Mouse (Mus musculus): ENCODE measurements around the gene Cmc1. TPM values are rescaled to one million over a fixed set of nuclear protein-coding genes. Genes with fewer than 3 reads are reported as not detected.
A peak's percentile ranks its signal among the peaks of the same experiment; 100 is the strongest.

Gene Cmc1
- polyA plus RNA-seq, 1 experiment from 2014 or later, result 44.2 TPM

DNA sequence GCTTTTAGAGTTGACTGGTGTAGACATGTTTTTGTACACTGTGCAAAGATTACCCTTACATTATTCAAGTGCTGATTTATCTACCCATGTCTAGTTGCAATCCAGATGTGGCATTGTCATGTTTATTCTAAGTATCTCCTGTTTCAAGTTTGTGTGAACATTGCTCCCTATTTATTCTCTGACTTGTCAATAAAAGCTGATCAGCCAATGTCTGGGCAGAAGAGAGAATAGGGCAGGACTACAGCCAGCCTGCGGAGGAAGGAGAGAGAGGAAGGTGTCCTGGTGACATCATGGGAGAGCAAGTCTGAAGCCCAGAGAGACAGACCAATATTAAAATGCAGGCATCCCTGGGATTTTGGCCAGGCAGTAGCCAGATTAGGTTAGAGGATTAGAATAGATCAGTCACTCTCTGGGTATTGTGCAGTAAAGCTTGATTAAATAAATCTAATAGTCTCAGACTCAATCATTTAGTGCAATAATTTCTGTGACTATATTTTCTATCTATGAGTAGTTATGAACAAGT is 104.9 kb downstream of the Cmc1 start:
- no peaks in the 10 kb centered on the region for H3K9me3 ChIP-seq
- ATAC-seq (ENCODE audit: low FRiP score), result no peak
- no peaks in the 10 kb centered on the region for H3K27me3 ChIP-seq
- peaks cover 11% of the 10 kb centered on the region for H3K36me3 ChIP-seq (replicated peaks)
- no peak overlapping the region for H3K4me3 ChIP-seq (replicated peaks)
- WGBS, result 58% methylated on average over 1 of the region's 1 CpGs
- no peak overlapping the region for H3K4me2 ChIP-seq
- H3K9ac ChIP-seq, result no peak overlapping the region
- peaks cover 18% of the 10 kb centered on the region for H3K4me1 ChIP-seq
- no peak overlapping the region for H3K27ac ChIP-seq

- no peaks in the 10 kb centered on the region for H3K9me3 ChIP-seq
- ATAC-seq (ENCODE audit: low FRiP score), result no peak
- H3K4me2 ChIP-seq, result no peak overlapping the region
- no peaks in the 10 kb centered on the region for H3K27me3 ChIP-seq
- peaks cover 7% of the 10 kb centered on the region for H3K36me3 ChIP-seq (replicated peaks)
- H3K4me3 ChIP-seq (replicated peaks), result no peak overlapping the region
- H3K4me1 ChIP-seq, result peaks cover 18% of the 10 kb centered on the region
- no peak overlapping the region for H3K27ac ChIP-seq
- no peak overlapping the region for H3K9ac ChIP-seq
- 95% methylated on average over 3 of the region's 3 CpGs for WGBS
Observed at GRCm38 (mm10) chr9:118043581-118043980, 106.4 kb downstream of the Cmc1 start.

DNA sequence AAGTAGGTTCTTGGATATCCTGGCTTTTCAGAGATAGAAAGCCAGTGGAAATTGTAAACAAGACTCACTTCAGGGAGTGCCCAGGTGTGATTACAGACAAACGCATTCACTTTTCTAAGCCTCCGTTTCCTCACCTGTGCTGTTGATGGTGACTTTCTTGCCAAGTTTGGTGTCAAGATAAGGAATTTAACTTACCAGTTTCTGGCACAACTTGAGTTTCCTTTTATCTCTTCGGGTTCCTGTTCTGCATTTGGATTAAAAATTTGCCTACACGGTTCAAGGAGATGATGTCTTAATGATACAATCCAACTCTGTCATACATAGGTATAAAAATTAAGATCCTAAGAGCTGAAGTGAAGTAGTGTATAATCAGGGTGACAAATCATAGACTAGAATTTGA is 107.2 kb downstream of the Cmc1 start:
- Histone ChIP-seq H3K4me2 (no peak overlapping the region), H3K4me1 (peaks cover 18% of the 10 kb centered on the region), H3K27me3 (no peaks in the 10 kb centered on the region), H3K9me3 (no peaks in the 10 kb centered on the region), H3K4me3 (replicated peaks) (no peak overlapping the region), H3K27ac (no peak overlapping the region), H3K36me3 (replicated peaks) (peaks cover 4% of the 10 kb centered on the region; the same call in 1 of the 2 replicates), H3K9ac (no peak overlapping the region)
- 92% methylated on average over 4 of the region's 4 CpGs for WGBS
- ATAC-seq (ENCODE audit: low FRiP score), result no peak

DNA sequence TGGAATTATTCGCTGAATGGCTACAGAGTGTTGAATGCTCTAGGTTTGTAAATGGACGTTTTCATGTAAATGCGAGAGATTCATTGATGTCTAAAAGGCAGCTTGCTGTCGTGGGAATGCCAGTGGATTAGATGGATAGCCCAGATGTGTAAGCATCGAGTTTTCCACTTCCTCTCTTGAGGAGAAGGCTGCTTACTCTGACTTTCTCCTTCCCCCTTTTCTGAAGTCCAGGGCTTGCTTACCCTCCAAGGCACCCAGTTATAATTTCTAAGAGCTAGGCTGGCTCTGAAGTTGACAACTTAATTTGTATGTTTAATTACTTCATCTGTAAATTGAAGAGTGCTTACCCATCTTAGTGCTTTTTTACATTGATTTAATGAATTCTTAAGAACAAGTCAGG is 108.3 kb downstream of the Cmc1 start:
- H3K4me3 ChIP-seq (replicated peaks), result peak overlapping the region; percentile 75
- WGBS, result 26% methylated on average over 5 of the region's 5 CpGs
- H3K27me3 ChIP-seq, result no peaks in the 10 kb centered on the region
- no peak for ATAC-seq (ENCODE audit: low FRiP score)
- peaks cover 18% of the 10 kb centered on the region for H3K4me1 ChIP-seq
- peak overlapping the region; percentile 34; the same call in 1 of the 2 replicates for H3K9ac ChIP-seq
- H3K4me2 ChIP-seq, result peak overlapping the region; percentile 75
- no peaks in the 10 kb centered on the region for H3K36me3 ChIP-seq (replicated peaks)
- H3K9me3 ChIP-seq, result no peaks in the 10 kb centered on the region
- H3K27ac ChIP-seq, result no peak overlapping the region

- peak overlapping the region; percentile 92 for H3K27ac ChIP-seq
- WGBS, result 2% methylated on average over 21 of the region's 21 CpGs
- peak overlapping the region; percentile 75 for H3K4me2 ChIP-seq
- ATAC-seq (ENCODE audit: low FRiP score), result no peak
- no peaks in the 10 kb centered on the region for H3K9me3 ChIP-seq
- peak overlapping the region; percentile 75 for H3K4me3 ChIP-seq (replicated peaks)
- H3K27me3 ChIP-seq, result no peaks in the 10 kb centered on the region
- no peaks in the 10 kb centered on the region for H3K36me3 ChIP-seq (replicated peaks)
- peaks cover 18% of the 10 kb centered on the region for H3K4me1 ChIP-seq
- peak overlapping the region; percentile 80 for H3K9ac ChIP-seq
Observed at GRCm38 (mm10) chr9:118041022-118041400, 109.0 kb downstream of the Cmc1 start.

GRCm38 (mm10) chr9:118040218-118041021 is 109.6 kb downstream of the Cmc1 start, which contains the start of gene Azi2:
Gene Azi2 (plus strand): TSS chr9:118040499.
- Histone ChIP-seq H3K4me3 (replicated peaks) (peak within 1 kb of the TSS; percentile 75), H3K27me3 (no peaks in the 10 kb centered on the region), H3K4me1 (peaks cover 18% of the 10 kb centered on the region), H3K9me3 (no peaks in the 10 kb centered on the region), H3K9ac (peak within 1 kb of the TSS; percentile 80), H3K36me3 (replicated peaks) (no peaks in the 10 kb centered on the region), H3K4me2 (peak within 1 kb of the TSS; percentile 75), H3K27ac (peak within 1 kb of the TSS; percentile 92)
- WGBS, result under 1% methylated on average over 83 of the region's 87 CpGs
- ATAC-seq (ENCODE audit: low FRiP score), result peak; percentile 98

DNA sequence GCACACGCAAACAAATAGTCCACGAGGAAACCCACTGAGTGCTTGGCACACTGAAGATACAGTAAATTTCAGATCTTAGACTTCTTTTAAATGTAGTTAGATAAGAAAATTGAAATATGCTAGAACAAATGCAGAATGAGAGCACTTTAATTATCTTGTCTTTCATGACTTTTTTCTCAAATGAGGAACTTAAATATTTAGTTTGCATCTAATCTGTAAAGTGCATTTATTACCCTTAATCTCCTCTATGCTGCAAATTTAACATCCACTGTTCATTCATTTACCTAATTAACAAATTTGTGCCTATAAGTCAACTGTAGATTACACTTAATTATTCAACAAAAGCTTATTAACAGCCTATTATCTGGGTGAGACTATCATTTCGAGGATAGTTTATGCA is 115.0 kb downstream of the Cmc1 start:
- no peak overlapping the region for H3K4me2 ChIP-seq

DNA sequence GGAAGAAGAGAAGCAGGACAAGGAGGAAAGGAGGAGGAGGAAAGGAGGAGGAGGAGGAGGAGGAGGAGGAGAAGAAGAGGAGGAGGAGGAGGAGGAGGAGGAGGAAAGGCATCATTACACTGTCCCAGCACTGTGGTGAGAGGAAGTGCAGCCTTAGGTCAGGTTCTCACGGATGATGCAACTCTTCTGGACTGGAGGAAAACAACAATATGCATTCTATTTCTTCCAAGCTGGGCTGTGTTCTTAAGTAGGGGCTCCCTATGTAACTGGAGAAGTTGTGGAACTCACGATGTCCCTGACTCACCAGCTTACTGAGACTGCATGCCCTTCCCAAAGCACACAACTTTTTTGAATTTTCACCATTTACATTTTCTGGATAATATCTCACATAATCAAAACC is 118.3 kb downstream of the Cmc1 start:
- Histone ChIP-seq H3K9me3 (no peaks in the 10 kb centered on the region), H3K27ac (no peak overlapping the region), H3K4me1 (no peaks in the 10 kb centered on the region), H3K4me2 (no peak overlapping the region), H3K9ac (no peak overlapping the region), H3K36me3 (replicated peaks) (no peaks in the 10 kb centered on the region), H3K27me3 (no peaks in the 10 kb centered on the region), H3K4me3 (replicated peaks) (no peak overlapping the region)
- ATAC-seq (ENCODE audit: low FRiP score), result no peak
- 80% methylated on average over 2 of the region's 2 CpGs for WGBS

More for the DNA sequence above, 115.0 kb downstream of the Cmc1 start:
- no peaks in the 10 kb centered on the region for H3K4me1 ChIP-seq
- H3K4me3 ChIP-seq (replicated peaks), result no peak overlapping the region
- no peaks in the 10 kb centered on the region for H3K36me3 ChIP-seq (replicated peaks)
- WGBS, result 88% methylated on average over 3 of the region's 3 CpGs
- no peaks in the 10 kb centered on the region for H3K27me3 ChIP-seq
- H3K9ac ChIP-seq, result no peak overlapping the region
- no peaks in the 10 kb centered on the region for H3K9me3 ChIP-seq
- no peak for ATAC-seq (ENCODE audit: low FRiP score)
- H3K27ac ChIP-seq, result no peak overlapping the region

GRCm38 (mm10) chr9:118030252-118030651 is 119.7 kb downstream of the Cmc1 start:
- Histone ChIP-seq H3K4me2 (no peak overlapping the region), H3K4me1 (no peaks in the 10 kb centered on the region), H3K36me3 (replicated peaks) (no peaks in the 10 kb centered on the region), H3K27me3 (no peaks in the 10 kb centered on the region), H3K9ac (no peak overlapping the region), H3K4me3 (replicated peaks) (no peak overlapping the region), H3K27ac (no peak overlapping the region), H3K9me3 (no peaks in the 10 kb centered on the region)
- WGBS, result 94% methylated on average over 1 of the region's 1 CpGs
- no peak for ATAC-seq (ENCODE audit: low FRiP score)

GRCm38 (mm10) chr9:118029490-118029889 is 120.5 kb downstream of the Cmc1 start:
- 57% methylated on average over 4 of the region's 4 CpGs for WGBS
- no peak overlapping the region for H3K27ac ChIP-seq
- H3K9ac ChIP-seq, result no peak overlapping the region
- no peak overlapping the region for H3K4me3 ChIP-seq (replicated peaks)
- no peaks in the 10 kb centered on the region for H3K9me3 ChIP-seq
- H3K36me3 ChIP-seq (replicated peaks), result no peaks in the 10 kb centered on the region
- H3K27me3 ChIP-seq, result no peaks in the 10 kb centered on the region
- no peak overlapping the region for H3K4me2 ChIP-seq
- no peaks in the 10 kb centered on the region for H3K4me1 ChIP-seq
- no peak for ATAC-seq (ENCODE audit: low FRiP score)

GRCm38 (mm10) chr9:118024966-118025365 is 125.0 kb downstream of the Cmc1 start:
- Histone ChIP-seq H3K9ac (no peak overlapping the region), H3K27ac (no peak overlapping the region), H3K4me3 (replicated peaks) (no peak overlapping the region), H3K9me3 (no peaks in the 10 kb centered on the region), H3K4me2 (no peak overlapping the region), H3K27me3 (no peaks in the 10 kb centered on the region), H3K36me3 (replicated peaks) (no peaks in the 10 kb centered on the region), H3K4me1 (no peaks in the 10 kb centered on the region)
- ATAC-seq (ENCODE audit: low FRiP score), result no peak
- WGBS, result 67% methylated on average over 2 of the region's 2 CpGs
